Mouse (Mus musculus) limb, embryonic 10.5 days (tissue): ENCODE measurements around the gene Itpr2. TPM values are rescaled to one million over a fixed set of nuclear protein-coding genes. Genes with fewer than 3 reads are reported as not detected.

ENCODE experiments used
- DNase-seq: peaks from one replicate; pipeline ENCODE4 v3.0.0-alpha.2; 2017; ENCODE audit warnings: low spot score
- H3K27ac ChIP-seq: fragments of 300-500 bp; sonication (generic); 2 replicates; pipeline ENCODE4 v1.5.1; 2016; ENCODE audit warnings: mild to moderate bottlenecking
- H3K27me3 ChIP-seq: fragments of 300-500 bp; sonication (generic); 2 replicates; pipeline ENCODE4 v1.6.1; 2016; ENCODE audit warnings: low read depth, mild to moderate bottlenecking; ENCODE audit not compliant: poor library complexity, severe bottlenecking
- H3K36me3 ChIP-seq: fragments of 300-500 bp; sonication (generic); 2 replicates; pipeline ENCODE4 v1.6.1; 2016; ENCODE audit warnings: mild to moderate bottlenecking, moderate library complexity
- H3K4me1 ChIP-seq: fragments of 300-500 bp; sonication (generic); 2 replicates; pipeline ENCODE4 v1.6.1; 2016
- H3K4me3 ChIP-seq: fragments of 300-500 bp; sonication (generic); 2 replicates; pipeline ENCODE4 v1.5.1; 2016; ENCODE audit warnings: mild to moderate bottlenecking, moderate library complexity
- H3K9me3 ChIP-seq: fragments of 300-500 bp; sonication (generic); replicated peaks from 2 replicates; pipeline ENCODE4 v1.6.1; 2016; ENCODE audit warnings: mild to moderate bottlenecking
- WGBS: fragments of 180-500 bp; shearing (Covaris S2); methylation state at CpG from one replicate; pipeline ENCODE4 v1.1.7; 2016; 5-methylcytosine and 5-hydroxymethylcytosine counted together
- polyA plus RNA-seq: library from polyadenylated mRNA; unstranded; fragments of >200 nt; fragmentation: Nextera tagmentation; extraction: Ambion mirVana; gene quantifications from 2 replicates; pipeline ENCODE4 v1.2.1, GENCODE M21; 2016

Itpr2 gene
- polyA plus RNA-seq, 1 experiment from 2014 or later = 3.7 TPM

DNA sequence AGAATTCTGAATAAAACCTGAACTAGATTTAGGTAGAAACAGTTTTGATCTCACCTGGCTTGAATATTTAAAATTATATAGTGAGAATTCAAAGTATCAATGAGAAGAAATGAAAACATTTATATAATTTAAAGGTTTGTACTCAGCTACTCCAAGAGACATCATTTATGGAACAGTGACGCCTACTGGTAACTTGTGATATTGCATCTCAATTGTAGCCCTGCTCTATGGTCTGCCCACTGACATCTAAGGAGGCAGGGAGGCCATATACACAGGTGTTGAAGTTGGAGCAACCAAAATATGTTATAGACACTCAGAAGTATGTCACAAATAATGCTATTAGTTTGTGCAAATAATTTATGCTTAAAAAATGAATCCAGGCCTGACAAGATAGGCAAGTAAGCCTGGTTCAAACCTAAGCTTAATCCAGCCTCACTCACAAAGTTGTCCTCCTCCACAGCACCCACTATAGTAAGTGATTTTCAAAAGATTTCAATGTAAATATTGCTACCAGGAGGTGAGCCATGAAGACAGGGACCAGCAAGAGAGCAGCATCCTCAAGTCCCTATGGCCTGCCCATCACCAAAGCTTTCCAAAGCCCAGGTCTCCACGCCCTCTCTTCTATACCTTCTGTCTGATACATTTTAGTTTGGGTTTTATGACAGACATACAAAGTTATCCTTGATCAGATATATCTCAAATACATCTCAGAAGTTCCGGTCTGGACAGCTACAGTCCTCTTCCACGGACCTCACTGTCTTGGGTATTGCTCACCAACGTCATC is 229.6 kb downstream of the Itpr2 start:
- Histone ChIP-seq H3K36me3 (no peaks in the 10 kb centered on the region), H3K27me3 (no peaks in the 10 kb centered on the region), H3K4me1 (peaks cover 11% of the 10 kb centered on the region; the same call in 1 of the 2 replicates), H3K27ac (no peak overlapping the region), H3K9me3 (no peaks in the 10 kb centered on the region), H3K4me3 (no peak overlapping the region)
- 74% methylated on average over 5 of the region's 5 CpGs for WGBS
- no peak for DNase-seq

GRCm38 (mm10) chr6:146270776-146271533 is 231.1 kb downstream of the Itpr2 start:
- H3K27ac ChIP-seq = no peak overlapping the region; the same call in 1 of the 2 replicates
- 84% methylated on average over 12 of the region's 12 CpGs for WGBS
- no peaks in the 10 kb centered on the region for H3K27me3 ChIP-seq

GRCm38 (mm10) chr6:146270162-146270561 is 231.9 kb downstream of the Itpr2 start:
- H3K4me1 ChIP-seq = peaks cover 11% of the 10 kb centered on the region; the same call in 1 of the 2 replicates
- no peak overlapping the region for H3K4me3 ChIP-seq
- H3K36me3 ChIP-seq = no peaks in the 10 kb centered on the region
- H3K27me3 ChIP-seq = no peaks in the 10 kb centered on the region
- 19% methylated on average over 5 of the region's 5 CpGs for WGBS
- no peak for DNase-seq
- no peaks in the 10 kb centered on the region for H3K9me3 ChIP-seq
- H3K27ac ChIP-seq = peak overlapping the region; percentile 61; the same call in 1 of the 2 replicates

More at GRCm38 (mm10) chr6:146270776-146271533, 231.1 kb downstream of the Itpr2 start:
- no peak overlapping the region for H3K4me3 ChIP-seq
- H3K9me3 ChIP-seq = no peaks in the 10 kb centered on the region
- no peaks in the 10 kb centered on the region for H3K36me3 ChIP-seq
- DNase-seq = no peak
- H3K4me1 ChIP-seq = peaks cover 11% of the 10 kb centered on the region; the same call in 1 of the 2 replicates

GRCm38 (mm10) chr6:146269291-146269690 is 232.7 kb downstream of the Itpr2 start:
- no peaks in the 10 kb centered on the region for H3K9me3 ChIP-seq
- no peaks in the 10 kb centered on the region for H3K27me3 ChIP-seq
- no peak overlapping the region for H3K4me3 ChIP-seq
- H3K36me3 ChIP-seq = no peaks in the 10 kb centered on the region
- peak overlapping the region; percentile 46; the same call in 1 of the 2 replicates for H3K27ac ChIP-seq
- 92% methylated on average over 5 of the region's 5 CpGs for WGBS
- H3K4me1 ChIP-seq = peaks cover 11% of the 10 kb centered on the region; the same call in 1 of the 2 replicates
- DNase-seq = no peak

DNA sequence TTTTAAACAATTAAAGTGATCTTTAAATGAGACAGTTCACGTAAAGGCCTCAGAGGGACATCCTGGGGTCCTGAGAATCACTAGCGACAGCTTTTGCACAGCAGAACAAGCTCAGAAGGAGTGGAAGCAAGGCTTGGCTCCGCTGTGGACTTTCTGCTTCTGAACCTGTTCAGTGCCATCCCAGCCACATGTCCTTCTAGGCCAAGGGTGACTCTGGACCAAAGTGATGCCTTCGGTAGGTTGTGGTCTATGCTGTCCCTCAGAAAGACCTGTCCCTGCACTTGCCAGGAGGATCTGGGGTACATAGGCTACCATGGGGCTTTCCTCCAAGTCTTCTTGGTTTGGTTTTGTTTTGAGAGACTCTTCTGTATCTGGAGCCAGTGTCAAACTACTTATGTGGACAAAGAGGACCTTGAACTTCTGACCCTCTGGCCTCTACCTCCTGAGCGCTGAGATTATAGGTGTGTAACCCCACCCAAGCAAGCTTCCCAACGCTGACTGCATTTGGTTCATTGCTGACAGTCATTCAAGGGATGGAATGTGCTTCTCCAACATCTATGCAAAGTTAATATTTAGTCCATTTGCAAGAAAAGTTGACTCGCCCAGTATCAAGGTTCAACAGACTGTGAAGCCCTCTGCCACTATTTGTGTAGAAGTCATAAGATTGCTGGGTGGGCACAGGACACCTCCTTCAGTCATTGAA is 241.2 kb downstream of the Itpr2 start:
- no peaks in the 10 kb centered on the region for H3K4me1 ChIP-seq
- no peaks in the 10 kb centered on the region for H3K36me3 ChIP-seq
- H3K27ac ChIP-seq = no peak overlapping the region
- H3K4me3 ChIP-seq = no peak overlapping the region
- no peaks in the 10 kb centered on the region for H3K27me3 ChIP-seq
- no peaks in the 10 kb centered on the region for H3K9me3 ChIP-seq
- no peak for DNase-seq
- WGBS = 89% methylated on average over 7 of the region's 7 CpGs

- H3K4me3 ChIP-seq = no peak overlapping the region
- H3K27me3 ChIP-seq = no peaks in the 10 kb centered on the region
- no peak for DNase-seq
- H3K27ac ChIP-seq = no peak overlapping the region
- no peaks in the 10 kb centered on the region for H3K9me3 ChIP-seq
- WGBS = 89% methylated on average over 5 of the region's 5 CpGs
- H3K4me1 ChIP-seq = peaks cover 10% of the 10 kb centered on the region
- no peaks in the 10 kb centered on the region for H3K36me3 ChIP-seq
Measured at GRCm38 (mm10) chr6:146258751-146259150, 243.3 kb downstream of the Itpr2 start.

DNA sequence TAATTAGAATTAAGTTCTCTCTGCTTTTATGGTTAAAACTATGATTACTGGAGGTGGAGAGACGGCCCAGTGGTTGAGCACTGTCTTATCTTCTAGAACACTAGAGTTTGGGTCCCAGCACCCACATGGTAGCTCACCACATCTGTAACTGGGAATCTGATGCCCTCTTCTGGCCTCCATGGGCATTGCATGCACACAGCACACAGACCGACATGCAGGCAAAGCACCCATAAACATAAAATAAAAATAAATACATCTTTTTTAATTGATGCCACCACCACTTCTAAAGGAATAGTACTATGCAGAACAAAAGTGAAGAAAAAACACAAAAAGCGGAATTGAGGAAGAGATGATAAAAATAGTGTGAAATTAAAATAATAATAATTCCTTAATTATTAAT is 243.8 kb downstream of the Itpr2 start:
- WGBS = 93% methylated on average over 3 of the region's 3 CpGs
- H3K9me3 ChIP-seq = no peaks in the 10 kb centered on the region
- DNase-seq = no peak
- H3K4me1 ChIP-seq = peaks cover 14% of the 10 kb centered on the region
- no peak overlapping the region for H3K4me3 ChIP-seq
- H3K27ac ChIP-seq = no peak overlapping the region
- no peaks in the 10 kb centered on the region for H3K36me3 ChIP-seq
- H3K27me3 ChIP-seq = no peaks in the 10 kb centered on the region

DNA sequence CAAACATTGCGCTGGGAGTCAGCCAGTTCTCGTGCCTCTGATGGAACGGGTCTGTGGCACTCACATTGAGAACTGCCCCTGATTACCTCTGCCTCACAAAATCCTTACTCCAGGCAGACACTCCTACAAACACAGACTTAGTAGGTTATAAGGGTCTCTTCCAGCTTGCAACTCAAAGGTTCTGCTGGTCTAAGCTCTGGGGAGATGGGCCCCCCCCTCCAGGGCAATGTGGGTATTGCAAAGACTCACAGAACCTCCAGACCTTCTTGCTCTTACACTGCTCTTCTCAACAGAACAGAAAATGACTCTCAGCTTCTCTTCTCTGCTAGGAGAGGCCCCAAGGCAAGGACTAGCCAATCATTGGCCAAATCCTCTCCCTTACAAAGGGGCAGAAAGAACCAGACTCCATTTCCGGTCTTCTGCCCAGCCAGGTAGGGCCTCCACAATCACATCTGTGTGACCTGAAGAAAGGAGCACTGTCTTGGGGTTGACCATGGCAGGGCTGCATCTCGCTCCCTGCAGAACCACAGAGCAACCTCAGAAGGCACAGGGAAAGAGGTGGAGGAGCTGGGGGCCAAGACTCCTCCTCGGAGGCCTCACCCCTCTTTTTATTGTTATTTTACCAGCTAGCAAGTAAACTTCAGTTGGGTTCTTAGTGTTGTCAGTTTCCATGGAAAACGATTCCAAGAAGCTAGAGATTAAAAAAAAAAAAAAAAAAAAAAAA is 244.9 kb downstream of the Itpr2 start:
- H3K4me1 ChIP-seq = peaks cover 14% of the 10 kb centered on the region
- H3K27ac ChIP-seq = no peak overlapping the region
- H3K36me3 ChIP-seq = no peaks in the 10 kb centered on the region
- no peak for DNase-seq
- H3K9me3 ChIP-seq = no peaks in the 10 kb centered on the region
- no peaks in the 10 kb centered on the region for H3K27me3 ChIP-seq
- WGBS = 85% methylated on average over 7 of the region's 7 CpGs
- no peak overlapping the region for H3K4me3 ChIP-seq

GRCm38 (mm10) chr6:146256401-146256800 is 245.6 kb downstream of the Itpr2 start:
- Histone ChIP-seq H3K4me1 (peaks cover 14% of the 10 kb centered on the region), H3K27ac (no peak overlapping the region), H3K36me3 (no peaks in the 10 kb centered on the region), H3K27me3 (no peaks in the 10 kb centered on the region), H3K9me3 (no peaks in the 10 kb centered on the region), H3K4me3 (no peak overlapping the region)
- WGBS = 74% methylated on average over 2 of the region's 2 CpGs
- no peak for DNase-seq

- no peak overlapping the region for H3K4me3 ChIP-seq
- H3K4me1 ChIP-seq = peaks cover 14% of the 10 kb centered on the region
- H3K27me3 ChIP-seq = no peaks in the 10 kb centered on the region
- H3K27ac ChIP-seq = no peak overlapping the region; the same call in 1 of the 2 replicates
- no peaks in the 10 kb centered on the region for H3K9me3 ChIP-seq
- DNase-seq = no peak
- WGBS = 96% methylated on average over 6 of the region's 6 CpGs
- no peaks in the 10 kb centered on the region for H3K36me3 ChIP-seq
Measured at GRCm38 (mm10) chr6:146255656-146256055, 246.4 kb downstream of the Itpr2 start.

- Histone ChIP-seq H3K36me3 (no peaks in the 10 kb centered on the region), H3K4me1 (peaks cover 14% of the 10 kb centered on the region), H3K27me3 (no peaks in the 10 kb centered on the region), H3K4me3 (no peak overlapping the region), H3K27ac (peak overlapping the region; percentile 50), H3K9me3 (no peaks in the 10 kb centered on the region)
- 82% methylated on average over 9 of the region's 9 CpGs for WGBS
- DNase-seq = no peak
Measured at GRCm38 (mm10) chr6:146254931-146255330, 247.1 kb downstream of the Itpr2 start.

- 77% methylated on average over 3 of the region's 3 CpGs for WGBS
- Histone ChIP-seq H3K27me3 (no peaks in the 10 kb centered on the region), H3K9me3 (no peaks in the 10 kb centered on the region), H3K4me3 (no peak overlapping the region), H3K4me1 (peaks cover 14% of the 10 kb centered on the region), H3K36me3 (no peaks in the 10 kb centered on the region), H3K27ac (no peak overlapping the region)
- DNase-seq = no peak
Measured at GRCm38 (mm10) chr6:146254216-146254820, 247.7 kb downstream of the Itpr2 start.
